Mouse (Mus musculus): ENCODE measurements at regions not wholly inside any gene's neighbourhood (a gene's known extent, or its start where the extent isn't known, plus 50 kb on each side); places are given as distances from the start of the nearest gene placed in this dataset.

- DNase-seq (ENCODE audit: low spot score), result no peak
Observed at GRCm38 (mm10) chr8:77774551-77775335, 50.5 kb upstream of the Ednra start.

GRCm38 (mm10) chr8:77775526-77775925 is 51.3 kb upstream of the Ednra start:
- no peak for DNase-seq (ENCODE audit: low spot score)

- DNase-seq (ENCODE audit: low spot score), result no peak
Observed at GRCm38 (mm10) chr8:77777597-77777996, 53.3 kb upstream of the Ednra start.

GRCm38 (mm10) chr8:77785676-77786255 is 61.5 kb upstream of the Ednra start:
- DNase-seq (ENCODE audit: low spot score), result no peak

- no peak for DNase-seq (ENCODE audit: low spot score)
Observed at GRCm38 (mm10) chr8:77794911-77795310, 70.6 kb upstream of the Ednra start.

- no peak for DNase-seq (ENCODE audit: low spot score)
Observed at GRCm38 (mm10) chr8:77803147-77803903, 79.1 kb upstream of the Ednra start.

GRCm38 (mm10) chr8:77804536-77804935 is 80.3 kb upstream of the Ednra start:
- DNase-seq (ENCODE audit: low spot score), result no peak

- no peak for DNase-seq (ENCODE audit: low spot score)
Observed at GRCm38 (mm10) chr8:77804956-77805355, 80.7 kb upstream of the Ednra start.

- DNase-seq (ENCODE audit: low spot score), result no peak
Observed at GRCm38 (mm10) chr8:77805657-77806056, 81.4 kb upstream of the Ednra start.

- DNase-seq (ENCODE audit: low spot score), result peak; percentile 38
Observed at GRCm38 (mm10) chr8:77814796-77815647, 90.8 kb upstream of the Ednra start.

- peak; percentile 28 for DNase-seq (ENCODE audit: low spot score)
Observed at GRCm38 (mm10) chr8:77815648-77815971, 91.3 kb upstream of the Ednra start.

GRCm38 (mm10) chr8:77816217-77816616 is 92.0 kb upstream of the Ednra start:
- no peak for DNase-seq (ENCODE audit: low spot score)

GRCm38 (mm10) chr8:77825786-77826185 is 101.5 kb upstream of the Ednra start:
- no peak for DNase-seq (ENCODE audit: low spot score)

- DNase-seq (ENCODE audit: low spot score), result no peak
Observed at GRCm38 (mm10) chr8:77826255-77826654, 102.0 kb upstream of the Ednra start.

GRCm38 (mm10) chr8:77828079-77828478 is 103.8 kb upstream of the Ednra start:
- DNase-seq (ENCODE audit: low spot score), result no peak

GRCm38 (mm10) chr8:77829126-77829748 is 105.0 kb upstream of the Ednra start:
- no peak for DNase-seq (ENCODE audit: low spot score)

GRCm38 (mm10) chr8:77829764-77830163 is 105.5 kb upstream of the Ednra start:
- DNase-seq (ENCODE audit: low spot score), result no peak

GRCm38 (mm10) chr8:77834283-77834682 is 110.0 kb upstream of the Ednra start:
- no peak for DNase-seq (ENCODE audit: low spot score)

GRCm38 (mm10) chr8:77836902-77837489 is 112.7 kb upstream of the Ednra start:
- DNase-seq (ENCODE audit: low spot score), result no peak

- DNase-seq (ENCODE audit: low spot score), result no peak
Observed at GRCm38 (mm10) chr8:77842392-77843139, 118.3 kb upstream of the Ednra start.

- DNase-seq (ENCODE audit: low spot score), result no peak
Observed at GRCm38 (mm10) chr8:77843229-77843628, 119.0 kb upstream of the Ednra start.

Data from testis, postnatal 10 days (tissue).